Mouse (Mus musculus) adrenal gland, postnatal 4 days (tissue): ENCODE measurements around the gene Ap3m1. TPM values are rescaled to one million over a fixed set of nuclear protein-coding genes. Genes with fewer than 3 reads are reported as not detected.

Source experiments
- DNase-seq, 2 experiments: peaks; one replicate each; pipeline ENCODE4 v3.0.0; 2021 to 2022; ENCODE audit warnings: low spot score in 2 of 2, mixed read lengths in 2 of 2
- total RNA-seq, 2 experiments: library from RNA; stranded (reverse); gene quantifications; 2 replicates each; pipeline ENCODE4 v1.2.3; 2021

Ap3m1 gene
- total RNA-seq, 2 experiments from 2014 or later: 72.4 to 81.7 TPM

- DNase-seq: no peak
Observed at GRCm38 (mm10) chr14:21074398-21075320, 22.4 kb upstream of the Ap3m1 start.

GRCm38 (mm10) chr14:21073981-21074380, 21.7 kb upstream of the Ap3m1 start:
- no peak for DNase-seq

GRCm38 (mm10) chr14:21069594-21069993, 17.3 kb upstream of the Ap3m1 start:
- DNase-seq: no peak

GRCm38 (mm10) chr14:21065490-21066162, 13.3 kb upstream of the Ap3m1 start:
- no peak for DNase-seq

GRCm38 (mm10) chr14:21064321-21064720, 12.0 kb upstream of the Ap3m1 start:
- no peak for DNase-seq

GRCm38 (mm10) chr14:21062766-21063513, 10.6 kb upstream of the Ap3m1 start:
- no peak for DNase-seq

GRCm38 (mm10) chr14:21058972-21059371, 6.7 kb upstream of the Ap3m1 start:
- DNase-seq: no peak

- DNase-seq: no peak
Observed at GRCm38 (mm10) chr14:21053586-21053985, 1.3 kb upstream of the Ap3m1 start.

GRCm38 (mm10) chr14:21053151-21053550, 843 bp upstream of the Ap3m1 start:
- no peak for DNase-seq

GRCm38 (mm10) chr14:21052781-21053130, 448 bp upstream of the Ap3m1 start:
- peak; percentile 20 to 50 for DNase-seq

GRCm38 (mm10) chr14:21051380-21052111, 762 bp downstream of the Ap3m1 start:
- no peak for DNase-seq

- DNase-seq: no peak
Observed at GRCm38 (mm10) chr14:21050734-21051133, 1.6 kb downstream of the Ap3m1 start.

- no peak for DNase-seq
Observed at GRCm38 (mm10) chr14:21048879-21049278, 3.4 kb downstream of the Ap3m1 start.

GRCm38 (mm10) chr14:21047840-21048239, 4.5 kb downstream of the Ap3m1 start:
- DNase-seq: no peak

- no peak for DNase-seq
Observed at GRCm38 (mm10) chr14:21039623-21040022, 12.7 kb downstream of the Ap3m1 start.

GRCm38 (mm10) chr14:21039077-21039476, 13.2 kb downstream of the Ap3m1 start:
- no peak for DNase-seq

GRCm38 (mm10) chr14:21034791-21035190, 17.5 kb downstream of the Ap3m1 start:
- DNase-seq: no peak

- DNase-seq: no peak
Observed at GRCm38 (mm10) chr14:21034271-21034670, 18.0 kb downstream of the Ap3m1 start.

- no peak for DNase-seq
Observed at GRCm38 (mm10) chr14:21031783-21032511, 20.4 kb downstream of the Ap3m1 start.

- no peak for DNase-seq
Observed at GRCm38 (mm10) chr14:21029025-21029659, 23.2 kb downstream of the Ap3m1 start.
